Mouse (Mus musculus) ES-E14 (cell line): ENCODE measurements around the gene C530008M17Rik.

ENCODE experiments used
- ZC3H11A ChIP-seq: IDR thresholded peaks from 2 replicates; pipeline ENCODE4 v1.6.1; 2012; ENCODE audit warnings: low read depth, mild to moderate bottlenecking, inconsistent platforms, low read length, borderline replicate concordance
- ZNF384 ChIP-seq: IDR thresholded peaks from 2 replicates; pipeline ENCODE4 v1.6.1; 2012; ENCODE audit warnings: low read depth, low read length, inconsistent platforms

DNA sequence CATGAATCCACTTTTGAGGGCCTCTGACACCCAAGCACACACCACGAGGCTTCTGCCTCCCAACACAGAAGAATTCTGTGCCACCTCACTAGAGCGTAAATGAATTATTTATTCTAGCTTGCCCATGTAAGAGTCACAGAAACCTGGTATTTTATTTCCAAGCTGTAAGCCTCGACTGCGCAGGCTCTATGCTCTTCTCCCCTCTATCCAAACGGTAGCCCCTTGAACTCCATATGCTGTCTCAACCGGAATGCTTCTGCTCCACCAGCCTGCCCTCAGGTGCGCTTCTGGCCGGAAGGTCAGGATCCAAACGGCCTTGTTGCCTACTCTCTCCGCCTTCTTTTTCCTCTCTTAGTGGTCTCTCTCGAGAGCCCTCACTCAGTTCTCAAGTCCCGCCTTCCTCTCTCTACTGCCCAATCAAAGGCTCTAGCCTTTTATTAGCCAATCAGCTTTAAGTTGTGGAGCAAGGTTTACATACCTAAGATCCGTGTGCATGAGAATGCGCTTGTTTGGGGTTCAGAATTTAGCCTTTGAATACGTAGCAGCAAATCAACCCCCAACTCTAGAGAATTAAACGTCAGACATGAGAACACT lies 212.5 kb downstream of the C530008M17Rik start:
- no peak for TF ChIP-seq ZNF384
- no peak for TF ChIP-seq ZC3H11A
